In the genomic region with DNA sequence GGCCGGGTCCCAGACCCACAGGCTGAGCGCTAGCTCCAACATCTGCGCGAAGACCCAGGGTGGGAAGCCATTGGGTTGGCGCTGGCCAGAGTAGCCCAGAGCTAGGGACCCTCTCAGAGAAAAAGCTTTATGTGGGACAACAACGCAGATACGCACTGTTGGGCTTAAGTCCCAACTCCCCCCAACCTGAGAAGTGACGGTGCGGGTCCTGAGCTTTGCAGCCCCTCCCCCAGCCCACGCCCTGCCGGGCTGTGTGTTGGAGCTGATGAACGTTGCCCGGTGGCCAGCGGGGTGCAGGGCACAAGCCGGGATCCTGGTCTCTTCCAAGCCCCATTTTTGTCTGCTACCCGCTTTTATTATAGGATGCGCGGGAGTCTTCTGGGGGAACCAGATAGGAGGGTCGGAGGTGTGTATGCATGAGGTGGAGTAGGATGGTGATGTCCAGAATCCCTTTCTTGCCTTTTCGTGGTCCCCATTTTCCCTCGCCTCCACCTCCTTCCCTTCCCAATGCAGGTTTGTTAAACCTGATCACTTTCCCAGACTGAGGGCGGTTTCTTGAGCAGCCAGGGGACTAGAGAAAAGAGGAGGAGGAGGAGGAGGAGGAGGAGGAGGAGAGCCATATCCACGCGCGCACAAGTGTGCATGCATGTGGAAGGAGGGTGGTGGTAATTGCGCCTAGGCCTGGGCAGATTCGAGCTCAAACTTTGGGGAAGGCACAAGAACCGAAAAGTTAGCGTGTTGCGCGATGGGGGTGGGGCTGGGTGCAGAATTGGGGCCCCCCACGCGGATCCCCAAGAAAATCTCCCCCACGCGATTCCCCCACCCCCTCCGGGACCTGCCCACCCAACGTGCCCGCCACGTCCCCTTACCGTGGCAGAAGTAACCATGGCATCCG, we compare ENCODE assay signal across 8 mouse cellular contexts. TPM values are rescaled to one million over a fixed set of nuclear protein-coding genes. Genes with fewer than 3 reads are reported as not detected.
DNase-seq lines count a peak whose midpoint lies in the region; ATAC-seq and TF ChIP-seq lines count a peak whose summit lies in the region.

No protein-coding gene starts in this region.

- no peak for ATAC-seq in embryonic facial prominence, embryonic 15.5 days (ENCODE audit: insufficient number of reproducible peaks, low FRiP score, low TSS enrichment, low read depth)
- no peak for ATAC-seq in intestine, embryonic 16.5 days
- no peak for ATAC-seq in midbrain, postnatal 0 days (ENCODE audit: low FRiP score)

- 6% methylated on average over 41 of the region's 41 CpGs for WGBS in liver, adult 2 months
- under 1% methylated on average over 40 of the region's 41 CpGs for WGBS in embryonic facial prominence, embryonic 15.5 days
- under 1% methylated on average over 41 of the region's 41 CpGs for WGBS in intestine, embryonic 16.5 days
- WGBS in midbrain, postnatal 0 days: under 1% methylated on average over 41 of the region's 41 CpGs

- 0 out of 2 replicates have a peak, but pooled peaks cover 6% of the 10 kb centered on the region for H3K27me3 ChIP-seq in liver, adult 2 months (ENCODE audit: control insufficient read depth, insufficient read depth, low read length)
- H3K27me3 ChIP-seq in embryonic facial prominence, embryonic 15.5 days: no peaks in the 10 kb centered on the region; the same call in 1 of the 2 replicates
- peaks cover 24% of the 10 kb centered on the region for H3K27me3 ChIP-seq in intestine, embryonic 16.5 days (replicated peaks; ENCODE audit: control insufficient read depth, insufficient read depth, low read length)
- H3K27me3 ChIP-seq in midbrain, postnatal 0 days (ENCODE audit: insufficient read depth, low read length): peaks cover 64% of the 10 kb centered on the region

- TF ChIP-seq POLR2A in liver, adult 2 months (IDR thresholded peaks at IDR 0.05; ENCODE audit: extremely low read depth, insufficient read depth, low read length): no peak

- no peaks in the 10 kb centered on the region for H3K36me3 ChIP-seq in liver, adult 2 months (ENCODE audit: control insufficient read depth, insufficient read depth, low read length)
- no peaks in the 10 kb centered on the region for H3K36me3 ChIP-seq in embryonic facial prominence, embryonic 15.5 days
- H3K36me3 ChIP-seq in intestine, embryonic 16.5 days (ENCODE audit: control insufficient read depth, insufficient read depth, low read length): no peaks in the 10 kb centered on the region
- H3K36me3 ChIP-seq in midbrain, postnatal 0 days (ENCODE audit: insufficient read depth, low read length): no peaks in the 10 kb centered on the region

- H3K4me3 ChIP-seq in liver, adult 2 months (ENCODE audit: insufficient read depth, low read depth, low read length): peak overlapping the region; percentile 53
- H3K4me3 ChIP-seq in embryonic facial prominence, embryonic 15.5 days (replicated peaks): peak overlapping the region; percentile 57
- H3K4me3 ChIP-seq in intestine, embryonic 16.5 days (ENCODE audit: low read length): peak overlapping the region; percentile 45
- H3K4me3 ChIP-seq in midbrain, postnatal 0 days (ENCODE audit: low read depth, low read length): peak overlapping the region; percentile 35

- no peaks in the 10 kb centered on the region for H3K79me2 ChIP-seq in liver, adult 2 months (ENCODE audit: control insufficient read depth, insufficient read depth, low read length)

- H3K4me2 ChIP-seq in embryonic facial prominence, embryonic 15.5 days (replicated peaks): peak overlapping the region; percentile 85
- H3K4me2 ChIP-seq in intestine, embryonic 16.5 days (ENCODE audit: low read depth, low read length): peak overlapping the region; percentile 61
- H3K4me2 ChIP-seq in midbrain, postnatal 0 days (ENCODE audit: low read depth, low read length, poor library complexity, severe bottlenecking): peak overlapping the region; percentile 58

- no peak for DNase-seq in liver, adult 2 months (ENCODE audit: extremely low read depth, low read depth, low spot score)
- DNase-seq in liver: no peak
- no peak for DNase-seq in midbrain, postnatal 0 days (ENCODE audit: low spot score)
- no peak for DNase-seq in frontal cortex, postnatal 36 days (ENCODE audit: low spot score in 2 of 2)
- no peak for DNase-seq in B cell, adult 2 months
- DNase-seq in thymus, adult 18-20 months: no peak

- peaks cover 25% of the 10 kb centered on the region for H3K4me1 ChIP-seq in liver, adult 2 months (ENCODE audit: control insufficient read depth, insufficient read depth, low read length)
- H3K4me1 ChIP-seq in embryonic facial prominence, embryonic 15.5 days: peaks cover 74% of the 10 kb centered on the region
- H3K4me1 ChIP-seq in intestine, embryonic 16.5 days (ENCODE audit: control insufficient read depth, insufficient read depth, low read length): peaks cover 23% of the 10 kb centered on the region
- peaks cover 9% of the 10 kb centered on the region; the same call in 1 of the 2 replicates for H3K4me1 ChIP-seq in midbrain, postnatal 0 days (ENCODE audit: insufficient read depth, low read length)

- no peak for TF ChIP-seq CTCF in liver, adult 2 months (IDR thresholded peaks at IDR 0.05; ENCODE audit: low read depth, low read length)
- TF ChIP-seq CTCF in midbrain, postnatal 0 days (IDR thresholded peaks at IDR 0.05): no peak

- peak overlapping the region; percentile 58 for H3K9ac ChIP-seq in liver, adult 2 months (ENCODE audit: low read depth, low read length)
- peak overlapping the region; percentile 33; the same call in 1 of the 2 replicates for H3K9ac ChIP-seq in embryonic facial prominence, embryonic 15.5 days
- H3K9ac ChIP-seq in intestine, embryonic 16.5 days (ENCODE audit: low read depth, low read length): peak overlapping the region; percentile 63
- no peak overlapping the region for H3K9ac ChIP-seq in midbrain, postnatal 0 days (replicated peaks; ENCODE audit: low read length, poor library complexity, severe bottlenecking)

- H3K27ac ChIP-seq in liver, adult 2 months (replicated peaks; ENCODE audit: insufficient read depth, low read depth, low read length): no peak overlapping the region
- peak overlapping the region; percentile 71 for H3K27ac ChIP-seq in embryonic facial prominence, embryonic 15.5 days (replicated peaks)
- H3K27ac ChIP-seq in intestine, embryonic 16.5 days (ENCODE audit: low read length): no peak overlapping the region
- no peak overlapping the region for H3K27ac ChIP-seq in midbrain, postnatal 0 days (ENCODE audit: low read depth, low read length)

- no peaks in the 10 kb centered on the region for H3K9me3 ChIP-seq in embryonic facial prominence, embryonic 15.5 days (replicated peaks)
- H3K9me3 ChIP-seq in intestine, embryonic 16.5 days (ENCODE audit: control insufficient read depth, low read length): no peaks in the 10 kb centered on the region
- H3K9me3 ChIP-seq in midbrain, postnatal 0 days (ENCODE audit: low read length): no peaks in the 10 kb centered on the region

RNA-seq across cellular contexts. Expression of gene Ntf3, which starts 2.6 kb away (rescaled TPM):
- total RNA-seq in liver, adult 2 months (2014; rRNA removed): 1.1 and 1.3 TPM in 2 replicates
- 0.33 and 0.57 TPM in 2 replicates for polyA plus RNA-seq in liver, adult 2 months (2012; rRNA removed)
- 18.7 and 18.9 TPM in 2 replicates for polyA plus RNA-seq in embryonic facial prominence, embryonic 15.5 days (2015; fragmentation: Nextera tagmentation; extraction: Ambion mirVana)
- polyA plus RNA-seq in intestine, embryonic 16.5 days (2015; fragmentation: Nextera tagmentation; extraction: Ambion mirVana): 5.7 and 6.7 TPM in 2 replicates
- 3.0 and 3.4 TPM in 2 replicates for total RNA-seq in midbrain, postnatal 0 days (2014; rRNA removed)
- 2.3 and 2.7 TPM in 2 replicates for polyA plus RNA-seq in midbrain, postnatal 0 days (2015; fragmentation: Nextera tagmentation; extraction: Ambion mirVana)
